Mouse (Mus musculus) testis, adult 2 months (tissue): ENCODE results near the gene Siah3.

Experiments
- CTCF ChIP-seq: fragments of 200-500 bp; IDR thresholded peaks from 2 replicates; pipeline ENCODE4 v1.5.1; 2012; ENCODE audit warnings: low read depth, mild to moderate bottlenecking, inconsistent platforms, low read length, moderate library complexity; ENCODE audit not compliant: control insufficient read depth, insufficient read depth, insufficient replicate concordance
- POLR2A ChIP-seq: fragments of 200-500 bp; IDR thresholded peaks from 2 replicates; pipeline ENCODE4 v1.6.1; 2012; ENCODE audit warnings: low read depth, mild to moderate bottlenecking, inconsistent platforms, low read length, moderate library complexity; ENCODE audit not compliant: control insufficient read depth

DNA sequence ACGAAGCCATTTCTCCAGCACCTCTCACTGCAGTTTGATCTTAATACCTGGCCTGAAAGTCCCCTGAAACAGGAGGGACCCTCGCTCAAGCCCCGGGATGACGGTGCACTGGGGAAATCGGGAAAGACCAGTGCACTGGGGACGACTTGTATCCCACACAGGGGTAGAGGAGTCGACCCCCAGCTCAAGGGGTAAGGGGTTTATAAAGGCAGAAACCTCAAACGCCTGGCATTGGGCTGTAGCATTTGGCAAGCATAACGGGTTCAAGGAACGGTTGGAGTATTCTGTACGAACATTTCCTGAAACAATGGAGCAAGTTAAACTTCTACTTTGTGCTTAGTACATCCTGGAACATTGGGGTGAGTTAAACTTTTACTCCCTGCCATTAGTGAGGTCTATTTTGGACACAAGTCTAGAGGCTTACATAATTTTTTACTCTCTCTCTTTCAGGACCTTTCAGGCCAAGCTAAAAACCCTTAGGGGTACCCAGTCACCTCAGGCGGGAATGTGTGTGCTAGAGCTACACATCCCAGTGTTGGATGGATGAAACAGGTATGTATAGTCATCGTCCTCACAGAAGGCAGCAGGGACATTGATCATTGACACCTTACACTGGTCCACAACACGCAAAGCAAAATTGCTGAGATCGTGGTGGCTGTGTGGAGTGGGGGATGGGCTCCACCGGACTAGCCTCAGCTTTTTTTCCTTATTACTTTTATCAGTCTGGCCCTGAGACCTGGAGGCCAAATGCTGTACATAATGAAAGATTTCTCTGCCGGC, 84.6 kb downstream of the Siah3 start:
- no peak for TF ChIP-seq CTCF
- no peak for TF ChIP-seq POLR2A
